Mouse (Mus musculus) neural tube, embryonic 11.5 days (tissue): ENCODE data around the gene Kcnj4. TPM values are rescaled to one million over a fixed set of nuclear protein-coding genes. Genes with fewer than 3 reads are reported as not detected.

Source experiments
- microRNA-seq: library from miRNA; unstranded; fragments of <30 nt; microRNA quantifications from one replicate; pipeline ENCODE4, GENCODE M21; 2016
- polyA plus RNA-seq: library from polyadenylated mRNA; unstranded; fragments of >200 nt; fragmentation: Nextera tagmentation; extraction: Ambion mirVana; gene quantifications from 2 replicates; pipeline ENCODE4 v1.2.1, GENCODE M21; 2014

The Kcnj4 gene
- polyA plus RNA-seq, 1 experiment from 2014 or later: not detected

Small RNA genes lying within 50 kb of the gene (microRNA-seq; reads per million reads assigned to microRNA genes)
- gene Gm44302: not detected

Other genes with a start within 250 kb of the Kcnj4 start
- gene Baiap2l2, start 219.7 kb downstream of the Kcnj4 start, polyA plus RNA-seq: 1.9 and 2.3 TPM in 2 replicates
- gene Pla2g6, start 176.9 kb downstream of the Kcnj4 start, polyA plus RNA-seq: 21.9 and 22.9 TPM in 2 replicates
- 1.2 and 2.9 TPM in 2 replicates for gene Maff, start 158.6 kb downstream of the Kcnj4 start, polyA plus RNA-seq
- 51.2 and 52.9 TPM in 2 replicates for gene Tmem184b, start 101.7 kb downstream of the Kcnj4 start, polyA plus RNA-seq
- gene Csnk1e, start 49.7 kb downstream of the Kcnj4 start, polyA plus RNA-seq: 192 and 213 TPM in 2 replicates
- gene Kdelr3, start 11.2 kb upstream of the Kcnj4 start, polyA plus RNA-seq: 12.1 and 16.9 TPM in 2 replicates
- 87.0 and 88.8 TPM in 2 replicates for gene Ddx17, start 41.5 kb upstream of the Kcnj4 start, polyA plus RNA-seq
- 1.1 and 1.5 TPM in 2 replicates for gene Dmc1, start 99.9 kb upstream of the Kcnj4 start, polyA plus RNA-seq
- 3.5 and 4.0 TPM in 2 replicates for gene Fam227a, start 153.7 kb upstream of the Kcnj4 start, polyA plus RNA-seq
- gene Cby1, start 154.0 kb upstream of the Kcnj4 start, polyA plus RNA-seq: 65.5 and 70.8 TPM in 2 replicates
- 285 and 287 TPM in 2 replicates for gene Tomm22, start 165.6 kb upstream of the Kcnj4 start, polyA plus RNA-seq
- 14.6 and 16.4 TPM in 2 replicates for gene Josd1, start 182.7 kb upstream of the Kcnj4 start, polyA plus RNA-seq
- 39.7 and 42.5 TPM in 2 replicates for gene Gtpbp1, start 185.6 kb upstream of the Kcnj4 start, polyA plus RNA-seq
- 6.1 and 10.2 TPM in 2 replicates for gene Sun2, start 237.3 kb upstream of the Kcnj4 start, polyA plus RNA-seq